Mouse (Mus musculus) kidney, postnatal 25 days (tissue): ENCODE results near the gene Got1.
"Not testable (repeated sequence)": the region's sequence is repeated elsewhere in the genome, so short reads cannot be mapped to it uniquely, and the experiment has no call there.

Source experiments
- DNase-seq, 2 experiments: peaks; one replicate each; pipeline ENCODE4 v3.0.0; 2021; ENCODE audit warnings: mixed read lengths in 2 of 2

Gene Got1

DNA sequence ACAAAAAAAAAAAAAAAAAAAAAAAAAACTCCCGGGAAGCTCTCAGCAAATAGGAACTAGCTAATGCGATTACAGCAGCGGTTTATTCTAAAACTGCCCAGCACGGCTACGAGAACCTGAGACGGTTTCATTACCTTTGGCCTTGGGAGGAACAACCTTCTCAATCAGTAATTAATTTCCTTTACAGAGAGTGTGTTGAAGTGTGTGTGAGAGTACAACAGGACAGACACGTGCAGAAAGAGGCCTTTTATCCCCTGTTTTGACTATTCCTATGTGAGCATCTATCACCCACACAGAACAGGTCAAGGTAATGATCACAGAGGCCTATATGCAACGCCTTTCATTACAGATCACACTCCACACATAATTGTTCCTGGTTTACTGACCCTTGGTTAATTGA lies 3.0 kb downstream of the Got1 start:
- DNase-seq, result no peak

DNA sequence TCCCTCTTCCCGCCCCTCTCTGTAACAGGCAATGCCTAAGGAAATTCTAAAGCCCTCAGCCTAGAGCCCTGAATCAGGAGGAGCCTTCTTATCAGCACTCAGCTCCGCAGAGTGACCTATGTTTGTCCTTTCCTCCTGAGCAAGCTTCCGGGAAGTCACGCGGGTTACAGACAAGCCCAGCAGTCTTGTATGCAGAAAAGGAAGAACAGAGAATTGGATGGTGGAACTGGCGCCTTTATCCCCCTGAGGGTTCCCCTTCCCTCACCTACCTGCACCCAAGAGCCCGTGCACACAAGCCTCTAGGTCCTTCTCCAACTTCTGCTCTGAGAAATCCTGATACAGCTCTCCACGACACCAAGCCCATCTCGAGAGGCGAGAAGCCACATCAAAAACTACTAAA lies 4.0 kb downstream of the Got1 start:
- no peak for DNase-seq

DNA sequence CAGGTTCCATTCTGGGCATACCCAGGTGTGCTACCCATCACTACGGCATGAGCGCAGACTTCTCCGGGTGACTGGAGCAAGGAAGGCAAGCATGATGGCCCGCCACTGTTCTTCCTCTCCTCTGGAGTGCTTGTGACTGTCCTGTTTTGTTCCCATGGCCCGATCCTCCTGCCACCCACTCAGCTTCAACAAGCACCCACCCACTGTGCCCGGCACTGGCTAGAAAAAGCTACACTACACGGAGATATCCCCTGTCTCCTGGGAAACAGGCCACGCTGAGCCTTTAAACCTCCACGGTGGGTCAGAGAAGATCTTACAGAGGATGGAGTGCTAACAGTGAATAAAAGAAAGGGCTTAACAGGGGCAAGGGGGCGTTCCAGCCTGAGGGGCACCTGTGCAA lies 5.2 kb downstream of the Got1 start:
- no peak for DNase-seq

DNA sequence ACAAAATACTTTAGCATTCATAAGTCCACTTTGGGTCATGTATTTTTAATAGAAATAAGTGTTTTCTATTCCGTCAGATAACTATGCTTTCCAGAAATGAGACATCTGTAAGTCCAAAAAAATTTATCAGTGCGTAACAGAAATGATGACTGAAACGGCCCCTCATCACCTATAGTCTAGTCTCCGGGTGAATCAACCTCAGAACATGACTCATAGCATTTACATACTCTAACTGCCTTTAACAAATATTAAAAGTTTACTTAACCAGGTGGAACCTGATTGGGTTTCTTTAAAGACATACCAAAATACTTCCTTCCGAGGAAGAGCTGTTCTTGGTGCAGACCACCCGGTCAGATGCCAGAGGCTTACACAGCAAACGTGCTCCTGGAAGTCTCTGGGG lies 6.1 kb downstream of the Got1 start:
- no peak for DNase-seq

DNA sequence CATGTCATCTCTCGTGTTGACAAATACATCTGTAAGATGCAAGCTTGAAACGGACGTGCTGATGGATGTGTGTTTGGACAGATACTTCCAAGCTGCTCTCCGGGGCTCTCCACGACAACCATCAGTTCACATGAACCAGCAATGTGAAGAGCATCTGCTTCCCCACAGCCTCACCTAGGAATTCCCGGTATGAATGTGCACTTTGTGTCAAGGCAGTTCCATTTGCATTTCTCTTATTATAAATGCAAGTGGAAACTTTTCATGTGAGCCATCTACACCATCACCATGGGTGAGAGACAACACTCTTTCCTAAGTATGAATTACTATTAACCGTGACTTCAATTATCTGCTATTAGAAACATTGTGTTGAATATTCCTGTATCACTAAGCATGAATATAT lies 6.6 kb downstream of the Got1 start:
- no peak for DNase-seq

DNA sequence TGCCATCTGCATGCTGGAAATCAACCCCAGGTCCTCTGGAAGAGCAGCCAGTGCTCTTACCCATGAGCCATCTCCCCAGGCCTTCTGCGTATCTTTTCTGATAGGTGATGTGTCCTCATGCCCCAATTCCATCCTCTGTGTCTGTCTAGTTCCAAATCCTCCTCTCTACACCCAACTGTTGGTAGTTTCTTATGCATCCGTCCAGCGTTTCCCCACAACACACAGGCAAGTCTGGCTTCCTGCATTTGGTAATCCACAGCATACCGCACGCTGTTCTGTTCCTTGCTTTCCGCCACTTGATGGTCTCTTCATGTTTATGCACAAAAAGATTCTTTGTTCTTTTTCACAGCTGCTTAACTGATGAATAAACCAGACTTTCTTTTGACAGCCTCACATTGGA lies 7.1 kb downstream of the Got1 start:
- DNase-seq, result no peak

DNA sequence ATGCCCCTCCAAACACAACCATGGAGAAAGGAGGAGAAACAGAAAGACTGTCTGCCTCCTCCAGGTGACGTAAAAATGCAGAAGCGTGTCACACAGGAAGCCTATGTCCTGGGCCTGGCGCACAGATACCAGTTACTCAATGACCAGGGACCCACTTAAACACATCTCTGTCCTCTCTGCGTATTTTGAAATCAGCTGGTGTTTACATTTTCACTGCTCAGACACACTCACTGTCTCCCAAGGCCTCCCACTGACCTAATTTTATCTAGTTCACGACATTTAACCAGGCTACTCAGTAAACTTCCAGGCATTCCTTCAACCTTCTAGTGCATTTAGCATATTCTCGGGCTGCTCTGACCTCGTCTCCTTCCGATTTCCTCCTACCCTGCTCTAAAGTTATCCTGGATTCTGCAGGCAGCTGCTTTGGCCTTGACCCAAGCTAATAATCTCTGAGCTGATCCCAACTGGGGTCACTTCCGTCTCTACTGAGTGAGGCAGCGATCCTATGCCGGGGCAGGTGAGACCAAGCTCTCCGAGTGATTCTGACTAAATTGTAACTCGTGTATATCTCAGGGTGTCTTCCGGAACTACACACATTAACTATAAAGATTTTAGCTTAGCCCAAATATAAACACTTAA lies 7.9 kb downstream of the Got1 start:
- no peak for DNase-seq

DNA sequence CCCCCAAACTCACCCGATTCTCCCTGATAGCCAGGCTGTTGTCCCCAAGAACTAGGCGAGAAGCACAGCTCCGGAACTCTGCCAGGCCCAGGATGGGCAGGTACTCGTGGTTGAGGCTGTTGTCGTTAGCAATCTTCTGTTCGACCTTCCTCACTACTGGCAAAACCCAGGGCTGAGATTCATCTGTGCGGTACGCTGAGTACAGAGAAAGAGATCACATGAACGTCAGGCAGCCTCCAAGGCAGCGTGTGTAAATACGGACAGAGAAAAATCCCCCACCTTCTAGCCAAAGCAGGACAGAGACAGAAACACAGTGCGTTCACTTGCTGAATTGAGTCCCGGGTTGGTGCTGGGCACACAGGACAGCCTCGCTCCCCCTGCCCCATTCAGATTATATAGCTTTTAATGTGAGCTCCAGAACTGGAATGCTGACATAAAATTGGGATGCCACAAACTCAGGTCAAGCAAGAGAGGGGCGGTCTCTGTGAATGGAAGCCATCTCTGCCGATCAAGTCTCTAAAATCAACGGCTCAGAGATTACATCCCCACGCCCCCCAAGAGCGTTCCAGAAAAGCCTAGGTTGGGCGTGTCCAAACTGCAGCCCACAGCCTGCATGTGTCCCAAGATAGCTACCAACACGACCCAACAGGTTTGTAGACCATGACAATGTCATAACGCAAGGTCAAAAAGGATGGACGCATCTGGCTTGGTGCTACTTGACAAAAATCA lies 8.6 kb downstream of the Got1 start:
- DNase-seq, result no peak

DNA sequence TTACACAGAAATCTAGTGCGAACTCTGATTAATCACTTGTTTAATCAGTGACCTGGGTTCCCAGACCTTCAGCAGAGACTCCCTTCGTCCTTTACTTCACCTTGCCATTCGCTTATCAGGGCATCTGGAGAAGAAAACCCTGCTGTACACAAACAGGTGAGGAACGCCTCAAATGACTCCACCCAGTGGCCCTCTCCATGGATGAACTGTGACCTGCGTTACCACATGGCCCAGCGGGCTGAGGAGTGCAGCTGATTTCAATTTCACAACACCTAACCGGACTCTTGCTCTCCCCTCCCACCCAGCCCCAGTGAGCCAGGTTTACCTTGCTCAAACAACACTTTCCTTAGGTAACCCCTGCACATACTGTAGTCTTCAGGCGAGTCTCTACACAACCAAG lies 10.5 kb downstream of the Got1 start:
- peak; percentile 45 to 83 for DNase-seq

DNA sequence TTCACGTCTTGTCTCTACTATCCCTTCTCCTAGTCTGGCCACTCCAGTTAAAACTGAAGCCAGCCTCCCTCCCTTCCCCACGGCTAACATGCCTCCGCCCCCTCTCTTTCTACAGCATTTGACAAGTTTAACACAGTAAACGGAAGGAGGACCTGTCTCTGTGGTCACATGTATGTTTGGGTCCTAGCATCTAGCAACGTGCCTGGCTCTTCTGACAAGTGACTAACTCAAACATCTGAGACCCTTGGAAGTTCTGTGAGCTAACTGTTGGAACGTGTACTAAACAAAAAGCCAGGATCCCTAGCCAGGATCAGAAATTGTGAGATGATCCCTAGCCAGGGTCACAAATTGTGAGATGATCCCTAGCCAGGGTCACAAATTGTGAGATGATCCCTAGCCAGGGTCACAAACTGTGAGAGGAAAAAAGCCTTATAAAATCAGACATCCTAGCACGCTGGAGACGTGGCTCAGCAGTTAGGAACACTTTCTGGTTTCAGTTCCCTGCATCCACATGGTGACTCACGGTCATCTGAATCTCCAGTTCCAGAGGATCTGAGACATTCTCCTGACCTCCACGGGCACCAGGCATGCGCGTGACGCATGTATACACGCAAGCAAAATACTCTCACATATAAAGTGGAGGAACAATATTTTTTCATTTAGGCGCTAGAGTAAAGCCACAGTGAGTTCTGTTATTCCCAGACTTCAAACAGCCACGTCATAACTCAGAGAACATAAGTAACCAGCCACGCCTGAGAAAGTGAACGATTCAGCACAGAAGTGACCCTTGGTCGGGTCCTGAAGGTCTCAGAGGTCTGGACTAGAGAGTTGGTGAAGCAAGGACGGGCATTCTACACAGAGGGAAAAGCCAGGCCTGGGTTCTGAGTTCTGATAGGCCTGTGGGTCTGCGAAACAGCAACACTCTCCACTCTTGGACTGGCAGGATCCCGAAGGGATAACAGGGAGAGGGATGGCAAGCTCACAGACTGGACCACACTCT lies 12.5 kb downstream of the Got1 start:
- DNase-seq, result peak; percentile 56 to 75

DNA sequence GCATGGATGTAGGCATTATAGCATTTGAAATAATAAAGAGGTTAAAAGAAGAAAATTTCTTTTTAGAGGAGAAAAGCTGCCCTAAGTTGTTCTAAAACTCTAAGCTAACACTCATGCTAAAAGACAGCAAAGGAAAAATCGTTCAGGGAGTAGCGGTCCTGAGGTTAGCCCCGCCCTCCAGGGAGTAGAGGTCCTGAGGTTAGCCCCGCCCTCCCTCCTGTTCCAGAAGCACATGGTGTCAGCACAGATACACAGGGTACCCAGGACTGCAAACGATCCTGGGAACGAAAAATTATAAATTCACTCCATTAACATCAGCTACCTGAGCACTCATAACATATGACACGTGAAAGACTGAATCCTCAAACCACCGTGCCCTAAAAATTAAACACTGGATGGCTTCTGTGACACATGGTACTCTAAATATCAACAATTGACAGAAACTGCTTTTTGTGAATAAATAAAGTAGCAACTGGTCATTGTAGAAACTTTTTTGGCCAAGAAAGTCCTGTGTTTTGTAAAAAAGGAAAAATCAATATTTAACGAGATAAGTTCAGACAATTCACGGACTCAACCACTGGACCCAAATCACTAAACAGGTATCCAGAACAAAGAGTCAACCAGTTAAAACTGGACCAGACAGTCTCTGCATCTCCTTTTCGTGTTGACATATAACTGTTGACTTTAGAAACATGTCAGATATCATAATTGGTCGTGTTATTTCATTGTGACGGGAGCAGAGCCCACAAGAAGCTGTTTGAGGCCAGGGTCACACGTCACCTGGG lies 13.8 kb downstream of the Got1 start:
- no peak for DNase-seq

DNA sequence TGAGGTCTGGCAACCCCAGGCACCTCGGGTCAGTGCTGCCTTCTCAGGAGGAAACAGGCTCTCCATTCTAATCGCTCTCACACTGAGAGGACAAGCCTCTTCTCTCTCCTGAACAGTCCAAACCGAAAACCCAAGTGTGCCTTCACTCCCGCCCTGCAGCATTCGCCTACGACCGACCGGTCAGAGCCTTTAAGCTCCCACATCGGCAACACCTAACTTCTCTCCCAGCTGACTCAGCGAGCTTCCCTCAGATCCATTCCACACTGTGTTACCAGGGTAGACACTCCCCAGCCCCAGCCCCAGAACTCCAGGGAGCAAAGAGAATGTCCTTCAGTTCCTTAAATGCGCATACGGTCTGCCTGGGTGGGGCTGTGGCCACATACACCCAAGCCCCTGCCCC lies 19.0 kb downstream of the Got1 start:
- DNase-seq, result no peak

DNA sequence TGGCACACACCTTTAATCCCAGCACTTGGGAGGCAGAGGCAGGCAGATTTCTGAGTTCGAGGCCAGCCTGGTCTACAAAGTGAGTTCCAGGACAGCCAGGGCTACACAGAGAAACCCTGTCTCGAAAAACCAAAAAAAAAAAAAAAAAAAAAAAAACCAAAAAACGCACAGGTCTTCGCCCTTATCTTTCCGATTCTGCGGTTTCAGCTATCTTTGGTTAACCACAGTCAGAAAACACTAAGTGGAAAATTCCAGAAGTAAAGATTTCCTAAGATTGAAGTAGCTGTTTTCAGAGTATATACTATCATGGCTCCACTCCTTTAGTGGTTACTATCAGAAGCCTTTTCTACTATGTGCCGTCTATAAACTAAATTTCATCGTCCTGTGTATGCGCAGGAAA lies 20.8 kb downstream of the Got1 start:
- DNase-seq, result not testable (repeated sequence)

DNA sequence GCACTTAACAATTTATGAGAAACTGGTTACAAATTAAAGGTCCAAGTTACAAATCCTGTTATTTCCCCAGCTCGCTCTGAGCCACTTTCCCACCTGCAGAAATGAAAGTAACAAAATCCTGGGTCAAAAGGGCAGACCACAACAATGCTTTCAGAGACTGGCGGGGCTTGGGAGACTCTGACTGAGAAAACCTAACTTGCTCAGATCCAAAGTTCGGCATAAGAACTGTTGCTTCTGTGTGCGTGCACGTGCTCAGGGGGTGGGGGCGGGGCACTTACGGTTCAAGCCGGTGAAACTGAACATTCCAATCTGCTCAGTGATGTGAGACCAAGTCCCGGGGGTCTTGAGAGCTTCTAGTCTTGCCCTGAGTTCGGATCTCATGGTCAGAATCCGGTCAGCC lies 21.8 kb downstream of the Got1 start:
- no peak for DNase-seq

DNA sequence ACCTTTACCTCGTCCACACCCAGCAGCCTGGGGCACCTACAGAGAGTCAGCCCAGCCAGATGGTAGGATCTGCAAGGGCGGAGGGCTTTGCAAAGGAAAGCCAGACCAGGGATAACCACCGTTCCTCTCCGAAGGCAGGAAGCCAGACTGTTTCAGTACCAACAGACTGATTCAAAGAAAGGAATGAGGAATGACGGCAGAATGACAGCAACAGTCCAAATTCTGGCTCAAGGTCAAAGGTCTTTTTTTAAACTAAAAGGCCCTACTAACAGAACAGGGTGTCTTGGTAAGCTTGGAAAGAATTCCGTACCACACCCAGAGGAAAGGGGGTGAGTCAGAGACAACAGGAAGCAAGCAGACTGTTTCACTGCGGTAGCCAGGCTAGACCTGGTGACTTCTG lies 25.5 kb downstream of the Got1 start:
- DNase-seq, result no peak

DNA sequence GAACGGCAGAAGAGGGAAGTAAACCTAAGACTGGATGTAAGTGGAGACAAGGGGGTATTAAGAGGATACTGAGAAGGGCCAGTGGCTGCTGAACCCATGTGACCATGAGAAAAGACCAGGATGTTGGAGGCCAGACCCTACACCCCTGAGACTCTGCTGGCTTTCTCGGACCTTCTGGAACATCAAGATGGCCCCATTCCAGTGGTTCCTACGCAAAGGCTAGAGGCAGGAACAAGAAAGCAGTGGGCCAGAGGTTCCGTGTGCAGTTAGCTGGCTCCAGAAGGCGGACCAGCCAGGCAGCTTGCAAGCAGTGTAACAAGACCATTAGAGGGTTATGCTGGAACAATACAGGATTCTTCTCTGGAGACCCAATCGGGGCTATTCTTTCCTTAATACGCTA lies 27.0 kb downstream of the Got1 start:
- DNase-seq, result no peak

DNA sequence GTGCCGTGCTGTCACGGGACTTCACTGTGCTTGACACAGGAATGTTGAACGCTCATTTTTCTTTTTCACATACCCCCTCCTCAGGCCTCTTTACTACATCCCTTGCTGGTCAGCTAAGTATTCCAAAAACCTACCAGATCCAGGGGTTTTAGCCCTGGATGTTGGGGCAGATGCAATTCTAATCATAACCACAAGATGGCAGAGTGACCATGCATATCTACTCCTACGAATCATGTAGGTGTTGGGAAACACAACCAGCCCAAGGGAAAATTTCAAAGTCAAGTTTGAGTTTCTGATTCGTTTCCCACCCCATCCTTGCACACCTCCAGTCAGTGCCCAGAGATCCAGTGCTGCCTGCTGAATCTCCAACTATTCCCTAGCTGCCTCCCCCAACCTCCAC lies 28.6 kb downstream of the Got1 start:
- peak in 1 of 2 experiments; percentile 65 for DNase-seq

DNA sequence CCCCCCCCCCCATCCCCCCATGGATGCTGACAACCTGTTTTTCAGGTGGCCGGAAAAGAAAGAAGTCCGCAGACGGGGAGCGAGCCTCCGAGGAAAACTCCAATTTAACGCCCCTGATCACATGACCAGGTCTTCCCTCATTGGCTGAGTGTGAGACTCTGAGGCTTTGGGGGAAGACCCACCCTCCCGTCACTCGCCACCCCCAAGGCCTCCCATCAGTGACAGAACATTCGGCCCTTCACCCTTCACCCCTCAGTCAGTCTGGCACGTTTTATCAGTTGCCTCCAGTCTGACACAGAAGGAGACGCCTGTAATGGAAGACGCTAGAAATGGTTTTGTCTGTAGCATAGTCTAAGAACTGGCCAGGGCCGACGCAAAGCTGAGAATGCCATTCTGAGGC lies 29.5 kb downstream of the Got1 start:
- no peak for DNase-seq

DNA sequence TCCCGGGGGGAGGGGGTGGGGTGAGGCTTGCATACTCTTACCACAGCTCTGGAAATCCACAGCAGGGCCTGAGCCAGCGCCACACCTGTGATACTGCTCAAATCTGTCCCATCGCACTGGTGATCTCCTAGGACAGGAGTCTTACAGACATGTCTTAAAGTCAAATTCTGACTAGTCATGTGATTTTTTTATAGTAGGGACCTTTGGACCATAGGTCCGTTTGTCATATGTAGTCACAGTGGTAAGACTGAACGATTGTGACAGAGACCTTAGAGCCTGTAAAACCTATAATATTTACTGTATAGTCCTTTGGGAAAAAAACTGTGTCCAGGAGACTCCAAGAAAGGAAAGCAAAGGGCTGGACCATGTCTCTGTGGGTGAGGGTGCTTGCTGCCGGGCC lies 30.5 kb downstream of the Got1 start:
- DNase-seq, result peak in 1 of 2 experiments; percentile 32

DNA sequence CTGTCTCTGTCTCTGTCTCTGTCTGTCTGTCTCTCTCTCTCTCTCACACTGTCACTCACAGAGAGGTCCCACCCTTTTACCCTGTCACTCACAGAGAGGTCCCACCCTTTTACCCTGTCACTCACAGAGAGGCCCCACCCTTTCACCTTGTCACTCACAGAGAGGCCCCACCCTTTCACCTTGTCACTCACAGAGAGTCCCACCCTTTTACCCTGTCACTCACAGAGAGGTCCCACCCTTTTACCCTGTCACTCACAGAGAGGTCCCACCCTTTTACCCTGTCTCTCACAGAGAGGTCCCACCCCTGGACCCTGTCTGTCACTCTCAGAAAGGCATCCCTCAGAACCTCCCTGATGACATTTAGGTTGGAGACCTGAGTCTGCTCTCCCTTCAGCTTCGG lies 31.1 kb downstream of the Got1 start:
- DNase-seq, result peak in 1 of 2 experiments; percentile 33

DNA sequence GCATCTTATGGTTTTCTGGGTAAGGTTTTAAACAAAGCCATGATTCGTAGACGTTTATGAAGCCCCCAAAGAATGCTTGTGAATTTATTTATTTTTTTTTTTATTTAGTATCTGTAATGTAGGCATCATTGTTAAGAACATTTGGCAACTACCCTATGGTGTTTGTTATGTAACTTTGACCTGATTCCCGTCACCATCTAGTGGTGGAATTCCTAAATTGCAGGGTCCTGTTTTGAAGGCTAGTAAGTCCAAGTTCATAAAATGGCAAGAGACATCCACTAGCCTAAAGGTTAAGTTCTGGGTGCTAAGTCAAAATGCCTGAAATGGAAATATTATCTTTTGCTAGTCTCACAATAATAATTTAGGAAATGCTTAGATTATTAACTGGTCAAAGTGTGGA lies 37.0 kb downstream of the Got1 start:
- peak; percentile 29 to 73 for DNase-seq

DNA sequence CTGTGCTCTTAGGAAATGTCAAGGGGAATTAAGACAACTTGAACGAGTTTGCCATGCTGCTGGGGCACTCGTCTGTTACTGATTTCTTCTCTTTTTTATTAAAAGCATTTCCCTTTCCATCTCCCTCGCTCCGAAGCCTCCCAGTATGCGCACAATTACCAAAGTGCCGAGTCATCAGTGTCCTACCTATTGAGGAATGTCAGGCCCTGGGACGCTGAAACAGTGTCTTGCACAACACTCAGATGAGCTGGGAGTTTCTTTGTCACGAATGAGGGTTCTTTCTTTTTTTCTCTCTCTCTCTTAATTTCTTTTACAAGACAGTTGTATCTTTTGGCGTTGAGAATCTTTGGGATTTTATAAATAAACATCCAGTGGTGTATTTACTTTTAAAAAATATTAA lies 43.9 kb downstream of the Got1 start:
- no peak for DNase-seq

DNA sequence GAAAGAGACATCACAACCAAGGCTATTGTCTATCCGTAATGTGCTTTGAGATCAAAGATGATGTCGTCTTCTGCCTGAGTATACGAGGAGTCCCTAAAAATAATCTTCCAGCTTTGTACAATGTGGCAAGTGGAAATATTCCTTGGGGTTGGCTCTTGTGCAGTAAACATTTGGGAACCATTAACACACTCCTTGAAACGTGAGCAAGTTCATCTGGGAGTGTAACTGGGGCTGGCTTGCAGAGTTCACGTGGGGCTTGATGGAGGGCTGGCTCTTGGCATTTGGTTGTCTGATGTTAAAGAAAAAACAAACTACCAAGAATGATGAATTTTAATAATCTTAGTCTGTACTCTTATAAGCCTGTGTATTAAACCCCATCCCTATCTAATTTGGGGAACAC lies 45.0 kb downstream of the Got1 start:
- no peak for DNase-seq
